Mouse (Mus musculus) left cerebral cortex, adult 9 months (tissue): ENCODE results near the gene Abcb9.
"Not testable (repeated sequence)": the region's sequence is repeated elsewhere in the genome, so short reads cannot be mapped to it uniquely, and the experiment has no call there.

Source experiments
- DNase-seq, 2 experiments: peaks; one replicate each; pipeline ENCODE4 v3.0.0; 2022; ENCODE audit warnings: low spot score in 2 of 2

Gene Abcb9

DNA sequence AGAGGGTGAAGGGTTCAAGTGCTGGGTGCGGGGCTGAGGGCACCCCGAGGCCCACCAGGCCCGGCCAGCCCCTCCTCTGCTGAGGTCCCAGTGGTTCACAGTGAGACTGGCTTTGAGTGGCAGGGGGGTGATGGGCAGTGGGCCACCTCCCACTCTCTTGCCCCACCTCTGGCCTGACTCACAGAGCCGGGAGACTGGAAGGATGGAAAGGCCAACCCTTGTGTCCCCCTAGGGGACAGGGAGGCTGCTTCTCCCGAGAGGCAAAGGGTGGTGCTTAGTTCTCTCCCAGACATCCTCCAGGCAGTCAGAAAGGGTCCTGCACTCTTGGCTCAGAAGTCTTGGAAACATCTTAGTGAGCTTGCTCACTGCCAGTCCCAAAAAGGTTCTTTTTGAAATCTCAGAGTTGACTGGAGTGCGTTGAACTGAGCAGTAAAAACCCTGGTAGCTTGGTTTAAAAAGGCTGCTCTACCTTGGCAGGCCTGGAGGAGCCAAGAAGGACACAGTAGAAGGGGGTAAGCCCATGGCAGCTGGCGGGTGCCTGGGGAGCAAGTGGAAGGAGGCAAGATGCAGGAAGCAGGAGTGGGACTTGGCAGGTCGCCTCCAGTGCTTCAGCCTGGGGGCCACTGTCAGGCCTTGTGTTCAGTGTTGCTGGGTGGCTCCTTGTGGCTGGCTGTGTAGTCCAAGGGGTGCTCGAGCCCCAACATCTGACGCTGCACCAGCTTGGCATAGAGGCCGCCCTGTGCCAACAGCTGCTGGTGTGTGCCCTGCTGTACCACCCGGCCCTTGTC, 33.4 kb downstream of the Abcb9 start:
- DNase-seq, result no peak

DNA sequence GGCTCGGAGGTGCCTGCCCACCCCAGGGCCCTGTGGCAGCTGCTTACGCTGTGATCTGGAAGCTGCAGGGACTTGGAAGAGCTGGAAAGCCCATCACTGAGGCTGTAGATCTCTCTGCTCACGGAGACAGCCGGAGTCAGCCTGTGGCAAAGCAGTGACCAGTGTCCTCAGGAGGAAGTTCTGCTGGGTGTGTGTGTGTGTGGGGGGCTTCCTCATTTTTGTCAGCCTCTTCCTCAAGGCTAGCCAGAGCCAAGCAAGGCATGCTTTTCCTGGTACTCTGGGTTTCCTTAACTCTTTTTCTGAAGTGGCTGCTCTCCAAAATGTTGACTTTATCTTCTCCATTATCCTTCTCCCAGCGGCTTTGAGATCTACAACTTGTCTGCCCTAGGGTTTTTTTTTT, 35.9 kb downstream of the Abcb9 start:
- DNase-seq, result no peak

DNA sequence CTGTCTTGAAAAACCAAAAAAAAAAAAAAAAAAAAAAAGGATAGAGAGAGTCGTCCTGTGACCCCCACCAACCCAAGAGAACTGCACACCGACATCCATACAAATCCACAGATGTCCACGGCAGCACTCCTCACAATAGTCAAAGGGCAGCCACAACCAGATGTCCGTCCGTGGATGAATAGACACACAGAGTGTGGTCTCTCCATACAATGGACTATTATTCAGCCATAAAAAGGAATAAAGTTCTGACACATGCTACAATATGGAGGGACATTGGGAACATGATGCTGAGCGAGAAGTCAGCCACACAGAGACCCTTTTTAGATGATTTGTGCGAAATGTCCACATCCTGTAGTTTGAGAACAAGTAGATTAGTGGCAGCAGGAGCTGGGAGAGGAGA, 36.8 kb downstream of the Abcb9 start:
- DNase-seq, result no peak

DNA sequence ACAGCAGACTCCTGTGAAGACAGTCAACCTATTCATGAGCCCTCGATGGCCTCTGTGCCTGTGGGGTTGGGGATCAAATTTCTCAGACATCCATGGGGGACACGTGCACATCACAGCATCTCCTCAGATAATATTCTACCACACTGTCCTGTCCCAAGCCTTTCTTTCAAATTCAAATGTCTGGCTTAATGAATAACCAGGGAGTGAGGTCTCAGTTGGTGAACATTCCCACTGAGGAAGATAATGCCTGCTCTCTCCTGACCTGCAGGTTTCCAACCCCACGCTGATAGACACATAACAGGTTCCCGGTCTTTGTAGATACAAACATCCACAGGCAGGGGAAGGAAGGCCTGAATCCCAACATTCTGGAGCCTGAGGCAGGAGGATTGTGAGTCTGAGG, 38.6 kb downstream of the Abcb9 start:
- no peak for DNase-seq

DNA sequence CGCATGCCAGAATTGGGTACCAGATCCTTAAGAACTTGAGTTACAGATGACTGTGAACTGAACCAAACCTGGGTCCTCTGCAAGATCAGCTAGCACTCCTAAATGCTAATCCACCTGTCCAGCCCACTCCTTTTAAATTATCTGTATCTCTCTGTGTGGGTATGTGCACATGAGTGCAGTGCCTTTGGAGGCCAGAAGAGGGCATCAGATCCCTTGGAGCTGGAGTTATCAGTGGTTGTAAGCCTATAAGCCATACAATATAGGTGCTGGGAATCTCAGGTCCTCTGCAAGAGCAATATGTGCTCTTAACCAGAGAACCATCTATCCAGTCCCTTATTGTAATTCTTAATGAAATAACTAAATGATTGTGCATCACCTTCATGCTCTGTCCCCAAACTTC, 39.4 kb downstream of the Abcb9 start:
- no peak for DNase-seq

DNA sequence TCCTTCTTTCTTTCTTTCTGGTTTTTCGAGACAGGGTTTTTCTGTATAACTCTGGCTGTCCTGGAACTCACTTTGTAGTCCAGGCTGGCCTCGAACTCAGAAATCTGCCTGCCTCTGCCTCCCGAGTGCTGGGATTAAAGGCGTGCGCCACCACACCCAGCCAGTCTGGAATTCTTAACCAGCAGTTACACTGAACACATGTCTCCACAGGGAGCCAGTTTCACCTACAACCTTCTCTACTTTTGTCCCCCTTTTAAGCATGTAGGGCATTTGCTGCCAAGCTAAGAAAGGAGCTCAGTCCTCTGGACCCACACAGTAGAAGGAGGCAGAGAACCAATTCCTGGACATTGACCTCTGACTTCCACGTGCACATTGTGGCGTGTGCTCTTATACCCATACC, 43.0 kb downstream of the Abcb9 start:
- DNase-seq, result not testable (repeated sequence)

DNA sequence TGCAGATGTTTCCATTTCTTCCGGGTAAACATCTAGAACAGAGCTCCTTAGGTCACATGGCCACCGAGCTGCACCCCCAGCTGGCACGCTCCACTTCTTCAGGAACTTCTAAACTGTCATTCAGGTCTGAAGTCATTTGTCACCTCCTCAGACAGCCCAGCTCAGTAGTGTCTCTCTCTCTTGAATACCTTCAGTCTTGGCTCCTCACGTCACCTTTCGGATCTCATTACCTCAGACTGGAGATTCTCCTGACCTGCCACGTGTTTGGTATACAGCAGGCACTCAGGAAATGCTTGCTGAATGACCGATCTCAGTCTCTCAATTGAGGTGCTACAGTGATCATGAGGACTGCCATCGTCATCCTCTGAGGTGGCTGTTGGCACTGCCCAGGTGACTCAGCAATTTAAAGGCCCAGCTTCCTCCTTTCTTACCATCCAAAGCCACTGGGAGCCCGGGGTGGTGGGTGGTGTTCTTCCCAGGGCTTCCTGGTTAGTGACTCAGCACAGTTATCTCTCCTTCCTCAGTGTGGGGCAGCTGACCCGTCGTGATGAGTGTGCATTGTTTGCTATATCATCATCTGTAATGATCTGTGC, 43.6 kb downstream of the Abcb9 start:
- DNase-seq, result no peak

DNA sequence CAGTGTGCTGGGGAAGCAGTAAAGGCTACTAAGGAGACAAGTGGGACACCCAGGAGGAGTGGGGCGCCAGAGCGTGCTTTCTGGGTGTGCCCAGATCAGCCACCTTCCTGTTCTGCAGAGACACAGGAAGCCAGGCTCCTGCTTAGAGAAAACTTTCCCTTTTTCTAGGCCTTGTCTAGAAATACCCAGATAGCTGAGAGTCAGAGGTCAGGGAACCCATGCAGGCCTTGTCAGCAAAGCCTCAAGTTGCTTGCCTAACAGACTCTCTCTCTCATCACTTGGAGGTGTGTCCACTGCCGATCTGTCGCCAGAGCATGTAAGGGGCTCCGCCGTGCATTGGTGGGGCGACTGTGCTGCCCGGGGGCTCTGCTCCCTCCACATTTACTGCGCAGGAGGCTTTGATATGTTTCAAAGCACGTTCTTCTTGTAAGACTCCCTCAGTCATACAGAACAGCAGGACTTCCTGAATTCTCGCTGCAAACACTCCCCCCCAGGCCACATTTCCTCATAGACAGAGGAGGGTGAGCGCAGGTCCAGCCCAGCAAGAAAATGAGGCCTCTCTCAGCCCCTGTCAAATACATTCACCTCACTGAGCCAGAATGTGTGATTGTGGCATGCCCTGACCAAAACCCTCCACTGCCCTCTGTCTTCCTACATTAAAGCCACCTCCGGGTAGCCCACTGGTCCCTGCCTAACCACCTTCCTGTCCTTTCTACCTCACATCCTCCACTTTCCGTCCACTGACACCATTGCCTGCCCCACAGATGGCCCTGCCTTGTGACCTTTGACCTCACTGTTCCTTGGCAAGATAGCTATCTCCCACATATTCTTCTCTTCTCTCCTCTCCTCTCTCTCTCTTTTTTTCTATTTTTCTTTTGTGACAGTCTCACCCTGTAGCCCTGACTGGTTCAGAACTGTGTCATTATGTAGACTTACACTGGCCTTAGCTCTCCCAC, 45.2 kb downstream of the Abcb9 start:
- no peak for DNase-seq

DNA sequence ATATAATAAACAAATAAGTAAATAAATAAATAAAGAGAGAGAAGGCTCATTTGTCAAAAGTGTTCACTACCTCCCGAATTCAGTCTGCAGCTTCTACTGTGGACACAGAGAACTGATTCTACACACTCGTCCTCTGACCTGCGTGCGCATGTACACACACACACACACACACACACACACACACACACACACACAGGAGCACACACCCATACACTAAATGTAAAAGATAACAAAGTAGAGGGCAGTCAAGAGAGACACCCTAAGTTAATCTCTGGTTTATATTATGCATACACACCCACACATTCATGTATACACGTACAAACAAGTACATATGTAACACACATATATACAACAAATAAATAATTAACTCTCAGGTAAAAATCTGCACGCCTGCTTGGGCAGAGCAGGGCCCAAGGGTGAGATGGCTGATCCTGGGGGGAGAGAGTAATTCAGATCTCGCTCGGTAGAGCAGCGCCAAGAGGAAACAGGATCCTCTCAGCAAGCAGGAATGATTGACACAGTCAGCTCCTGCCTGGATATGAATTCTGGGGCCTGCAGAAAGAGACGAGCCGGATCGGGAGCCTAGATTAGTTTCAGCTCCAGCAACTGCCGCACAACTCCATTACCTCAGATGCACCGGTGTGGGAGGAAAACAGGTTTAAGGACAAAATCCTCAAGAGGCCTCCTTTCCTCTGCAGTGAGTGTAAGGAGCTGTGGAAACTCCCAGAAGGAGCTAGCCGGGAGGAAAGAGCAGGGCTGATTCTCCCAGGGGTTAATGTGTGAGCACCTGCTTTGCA, 46.2 kb downstream of the Abcb9 start:
- peak in 1 of 2 experiments; percentile 52 for DNase-seq

DNA sequence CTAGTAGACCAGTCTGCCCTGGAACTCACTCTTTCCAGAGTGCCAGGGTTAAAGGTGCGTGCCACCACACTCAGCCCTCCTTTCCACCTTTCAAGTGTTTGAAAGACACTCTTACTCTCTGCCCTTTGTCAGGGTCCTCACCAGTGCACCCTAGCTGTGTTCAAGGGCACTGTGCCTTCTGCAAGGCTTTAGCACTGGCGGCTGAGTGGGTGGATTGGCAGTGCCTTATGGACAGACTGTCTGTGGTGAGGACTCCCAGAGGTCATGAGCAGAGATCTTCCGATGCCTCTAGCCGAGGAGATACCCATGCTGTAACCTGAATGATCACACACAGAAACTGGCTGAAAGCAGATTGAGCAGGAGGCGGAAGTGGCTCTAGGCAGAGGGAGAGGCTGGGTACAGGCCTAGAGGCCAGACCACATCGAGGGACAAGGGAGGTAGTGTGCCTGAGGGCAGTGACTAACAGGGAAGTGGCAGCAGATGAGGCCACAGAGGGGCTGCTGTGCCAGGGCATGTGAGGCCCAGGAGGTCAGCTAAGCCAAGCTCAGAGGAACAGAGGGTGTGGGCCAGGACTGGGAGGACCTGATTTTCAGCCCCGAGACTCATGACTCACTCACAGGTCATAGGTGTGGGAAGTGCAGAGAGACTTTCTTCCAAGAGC, 48.7 kb downstream of the Abcb9 start:
- DNase-seq, result no peak

DNA sequence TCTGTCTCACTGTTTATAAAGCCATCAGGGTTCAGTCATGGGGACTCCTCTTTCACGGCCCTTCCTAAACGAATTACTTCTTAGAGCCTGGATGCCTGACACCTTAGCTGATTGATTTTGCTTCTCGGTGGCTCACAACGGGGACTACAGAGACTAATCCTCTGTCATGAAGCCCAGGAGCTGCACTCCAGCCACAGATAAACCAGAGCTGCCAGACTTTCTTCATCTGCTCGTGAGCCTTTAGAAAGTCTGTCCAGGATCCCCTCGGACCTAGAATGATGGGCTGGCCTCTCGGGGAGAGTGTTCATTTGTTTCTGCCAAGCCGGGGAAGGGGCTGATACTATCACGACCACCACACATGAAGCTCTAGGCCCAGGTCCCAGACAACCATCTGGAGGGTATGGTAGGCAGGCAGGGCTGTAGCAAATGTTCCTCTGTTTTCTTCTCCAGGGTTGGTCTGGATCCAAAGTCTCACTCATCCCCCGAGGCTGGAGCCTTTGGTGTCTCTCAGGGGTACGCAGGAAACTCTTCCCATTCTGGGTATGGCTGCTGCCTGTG, 50.1 kb downstream of the Abcb9 start:
- no peak for DNase-seq

DNA sequence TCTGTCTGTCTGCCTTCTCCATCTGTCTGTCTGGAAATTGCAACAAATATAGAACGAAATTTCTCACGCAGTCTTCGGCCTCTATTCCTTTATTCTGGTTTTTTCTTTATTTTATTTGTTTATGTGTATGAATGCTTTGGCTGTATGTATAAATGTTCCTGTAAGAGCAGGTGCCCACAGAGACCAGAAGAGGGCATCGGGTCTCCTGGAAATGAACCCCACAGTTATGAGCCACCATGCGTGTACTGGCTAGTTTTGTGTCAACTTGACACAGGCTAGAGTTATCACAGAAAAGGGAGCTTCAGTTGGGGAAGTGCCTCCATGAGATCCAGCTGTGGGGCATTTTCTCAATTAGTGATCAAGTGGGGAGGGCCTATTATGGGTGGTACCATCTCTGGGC, 51.6 kb downstream of the Abcb9 start:
- no peak for DNase-seq

DNA sequence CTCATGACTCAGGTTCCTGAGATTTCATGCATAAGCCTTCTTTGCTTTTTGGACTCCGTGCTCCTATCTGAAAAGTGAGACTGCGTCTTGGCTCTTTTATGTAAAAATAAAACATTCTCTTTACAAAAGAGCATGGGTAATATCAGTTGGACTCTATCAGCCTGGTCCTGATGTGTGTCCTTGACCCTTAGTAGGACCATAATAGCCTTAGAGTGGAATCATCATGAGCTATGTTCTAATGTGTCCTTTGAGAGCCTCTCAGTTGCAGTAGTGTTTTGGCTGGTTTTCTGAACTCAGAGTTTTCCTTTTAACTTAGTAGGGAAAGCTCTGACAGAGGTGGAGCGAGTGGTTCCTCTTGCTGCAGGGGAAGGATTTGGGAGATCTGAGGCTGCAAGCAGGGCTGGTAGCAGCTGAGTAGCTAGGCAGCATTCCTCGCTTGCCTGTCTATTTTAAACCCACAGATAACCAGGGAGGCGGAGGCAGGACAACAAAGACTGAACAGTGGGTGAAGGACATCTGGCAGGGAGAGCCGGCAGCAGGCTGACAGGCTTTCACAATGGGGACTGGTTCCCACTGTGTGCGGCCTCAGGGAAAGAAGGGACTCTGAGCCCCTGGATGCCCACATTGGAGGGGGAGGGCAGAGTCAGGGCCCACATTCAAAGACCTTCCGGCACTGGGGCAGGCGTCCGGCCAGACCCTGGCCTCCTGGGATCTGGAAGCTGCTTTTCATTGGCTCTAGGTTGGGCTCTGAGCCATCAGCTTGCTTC, 52.2 kb downstream of the Abcb9 start:
- peak; percentile 74 to 88 for DNase-seq

DNA sequence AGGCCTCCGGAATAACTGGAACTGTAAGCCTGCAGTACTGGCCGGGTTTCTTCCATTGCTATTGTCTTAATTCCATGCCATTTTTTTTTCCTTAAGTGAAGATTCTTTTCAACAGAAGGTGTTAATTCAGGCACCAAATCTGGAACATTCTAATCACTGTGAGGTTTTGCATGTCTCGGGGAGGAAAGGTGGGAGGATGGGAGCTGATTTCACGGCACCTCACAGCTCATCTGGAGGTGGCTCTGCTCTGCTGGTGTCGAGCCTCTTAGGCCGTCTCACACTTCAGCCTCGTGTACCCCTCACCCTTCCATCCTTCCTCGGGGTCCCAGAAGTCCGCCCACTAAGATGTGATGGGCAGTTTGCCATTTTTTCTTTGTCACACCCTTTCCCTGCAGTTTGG, 54.5 kb downstream of the Abcb9 start:
- DNase-seq, result peak in 1 of 2 experiments; percentile 49

DNA sequence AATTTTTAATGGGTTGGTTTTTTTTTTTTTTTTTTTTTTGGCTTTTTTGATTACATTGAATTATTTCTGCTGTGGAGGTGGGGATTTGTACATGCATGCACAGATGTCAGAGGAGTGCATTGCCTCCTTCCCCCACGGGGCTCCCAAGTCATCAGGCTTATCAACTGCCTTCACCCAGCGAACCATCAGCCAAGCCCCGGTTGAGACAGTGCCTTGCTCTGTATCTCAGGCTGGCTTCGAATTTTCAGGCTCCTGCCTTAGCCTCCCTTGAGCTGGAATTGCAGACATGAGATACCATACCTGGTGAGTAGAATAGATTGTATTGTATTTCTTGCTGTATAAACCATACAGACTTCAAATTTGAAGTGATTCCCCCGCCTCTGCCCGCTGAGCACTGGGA, 56.0 kb downstream of the Abcb9 start:
- no peak for DNase-seq

DNA sequence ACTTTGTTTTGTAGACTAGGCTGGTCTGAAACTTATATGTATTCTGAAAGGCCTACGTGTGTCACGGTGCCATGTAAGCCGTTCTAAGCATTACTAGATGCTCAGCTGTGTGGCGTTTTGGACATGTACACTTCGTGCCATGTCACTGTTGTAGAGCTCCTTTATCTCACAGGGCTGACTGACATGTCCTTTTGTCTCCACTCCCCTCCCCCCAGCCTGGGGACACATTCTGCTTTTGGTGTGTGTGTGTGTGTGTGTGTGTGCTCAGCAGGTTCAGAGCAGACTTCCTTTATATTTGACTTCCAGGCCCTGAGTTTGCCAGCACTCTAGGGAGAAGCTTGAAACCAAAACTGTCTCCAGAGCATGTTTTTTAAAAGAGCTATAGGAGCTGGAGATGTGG, 58.8 kb downstream of the Abcb9 start:
- no peak for DNase-seq

DNA sequence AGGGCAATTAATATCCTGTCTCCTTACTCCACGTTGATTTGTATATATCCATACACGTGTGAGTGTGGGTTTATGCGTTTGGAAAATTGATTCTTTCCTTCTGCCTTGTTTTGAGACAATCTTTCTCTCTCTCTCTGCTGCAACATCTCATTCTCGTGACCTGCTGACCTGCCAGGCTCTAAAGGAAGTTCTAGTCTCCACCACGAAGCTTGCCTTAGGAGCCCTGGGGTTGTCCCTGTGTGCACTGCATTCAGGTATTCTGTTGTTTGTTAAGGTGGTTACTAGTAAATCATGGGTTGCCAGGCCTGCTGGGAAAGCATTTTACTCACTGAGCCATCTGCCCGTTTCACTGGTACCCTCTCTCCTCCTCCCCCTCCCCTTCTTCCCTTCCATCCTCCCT, 59.3 kb downstream of the Abcb9 start:
- no peak for DNase-seq

DNA sequence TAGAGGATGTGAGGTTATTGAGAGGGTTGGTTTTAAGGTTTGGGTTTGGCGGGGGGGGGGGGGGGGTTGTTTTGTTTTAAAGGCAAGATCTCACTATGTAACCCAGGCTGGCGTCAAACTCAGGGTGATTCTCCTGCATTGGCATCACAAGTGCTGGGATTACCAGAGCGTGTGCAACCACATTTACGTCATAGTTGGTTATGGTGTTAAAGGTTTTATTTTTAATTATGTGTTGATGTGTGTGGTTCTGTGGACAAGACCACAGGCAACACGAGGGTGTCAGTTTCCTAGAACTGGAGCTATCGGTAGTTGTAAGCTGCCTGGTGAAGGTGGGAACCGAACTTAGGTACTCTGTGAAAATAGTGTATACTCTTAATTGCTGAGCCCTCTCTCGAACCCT, 59.8 kb downstream of the Abcb9 start:
- DNase-seq, result no peak

DNA sequence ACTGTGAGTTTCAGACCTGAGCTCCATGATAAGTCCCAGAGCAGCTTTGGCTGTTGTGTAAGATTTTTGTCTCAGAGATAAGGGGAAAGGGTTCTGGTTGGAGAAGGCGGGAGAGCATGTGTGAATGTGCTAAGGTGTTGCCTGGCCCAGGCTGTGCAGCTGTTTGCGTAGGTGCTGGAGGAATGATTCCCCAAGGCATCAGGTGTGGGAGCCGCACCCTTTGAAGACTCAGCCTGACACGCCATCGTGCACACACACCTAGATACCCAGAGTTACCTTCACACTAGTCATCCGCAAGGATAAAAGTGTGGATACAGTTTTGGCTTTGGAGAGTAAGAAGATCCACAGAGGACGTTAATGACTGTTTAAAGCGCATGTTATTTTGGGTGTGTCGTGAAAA, 60.2 kb downstream of the Abcb9 start:
- no peak for DNase-seq

DNA sequence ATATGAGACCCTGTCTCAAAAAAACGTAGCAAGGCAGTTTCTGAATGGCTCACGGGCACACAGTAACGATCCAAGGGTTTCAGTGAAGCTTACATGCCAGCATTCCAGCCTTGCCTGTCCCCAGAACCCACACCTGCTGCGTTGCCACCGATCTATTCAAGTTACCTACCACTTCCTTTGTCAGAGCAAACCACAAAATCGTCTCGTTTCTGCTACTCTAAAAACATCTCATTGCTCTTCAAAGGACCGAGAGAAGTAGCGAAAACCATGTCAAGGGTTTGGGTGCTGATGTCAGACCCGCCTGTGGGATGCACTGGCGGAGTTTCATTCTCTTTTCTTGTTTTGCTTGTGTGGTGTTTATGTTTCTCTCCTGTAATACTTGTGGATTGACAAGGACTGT, 61.1 kb downstream of the Abcb9 start:
- no peak for DNase-seq
